Mouse (Mus musculus) heart, postnatal 14 days (tissue): ENCODE measurements around the gene Stk32c. TPM values are rescaled to one million over a fixed set of nuclear protein-coding genes. Genes with fewer than 3 reads are reported as not detected.

Experiments used
- DNase-seq, 2 experiments: peaks; one replicate each; pipeline ENCODE4 v3.0.0; 2021 to 2022
- intact Hi-C: fragments of 180-260 bp; cut with DNase I; formaldehyde crosslinking; loops from one replicate; pipeline ENCODE4 v1.15.1; 2025
- total RNA-seq, 2 experiments: library from RNA; stranded (reverse); gene quantifications; 2 replicates each; pipeline ENCODE4 v1.2.3; 2021

The Stk32c gene
- total RNA-seq, 2 experiments from 2014 or later = 1.8 to 2.7 TPM

GRCm38 (mm10) chr7:139080714-139081113 lies 132.4 kb downstream of the Stk32c start:
- DNase-seq = no peak
- intact Hi-C loops = no loop called here

- DNase-seq = no peak
- intact Hi-C loops = no loop called here
These were observed 134.0 kb downstream of the Stk32c start for GRCm38 (mm10) chr7:139079141-139079540.

GRCm38 (mm10) chr7:139078181-139078580 lies 134.9 kb downstream of the Stk32c start:
- intact Hi-C loops = no loop called here

GRCm38 (mm10) chr7:139077283-139077682 lies 135.8 kb downstream of the Stk32c start:
- intact Hi-C loops = no loop called here
- no peak for DNase-seq

More at GRCm38 (mm10) chr7:139078181-139078580, 134.9 kb downstream of the Stk32c start:
- no peak for DNase-seq

GRCm38 (mm10) chr7:139075054-139075794 lies 137.9 kb downstream of the Stk32c start:
- intact Hi-C loops = no loop called here
- no peak for DNase-seq

GRCm38 (mm10) chr7:139074189-139074588 lies 138.9 kb downstream of the Stk32c start:
- intact Hi-C loops = no loop called here

GRCm38 (mm10) chr7:139068182-139068623 lies 144.9 kb downstream of the Stk32c start:
- DNase-seq = peak; percentile 68 to 81
- intact Hi-C loops = no loop called here

More at GRCm38 (mm10) chr7:139074189-139074588, 138.9 kb downstream of the Stk32c start:
- no peak for DNase-seq

- intact Hi-C loops = no loop called here
- no peak for DNase-seq
These were observed 149.7 kb downstream of the Stk32c start for GRCm38 (mm10) chr7:139063406-139063805.

Other genes with a start within 250 kb of the Stk32c start
- gene Dpysl4, start 127.3 kb downstream of the Stk32c start, total RNA-seq = 1 to 10 TPM; 1.8 to 3.7 TPM
- gene Lrrc27, start 319 bp downstream of the Stk32c start, total RNA-seq = 10 to 100 TPM; 17.6 to 20.8 TPM
- 1 to 10 TPM; 8.7 to 9.8 TPM for gene Pwwp2b, start 35.2 kb upstream of the Stk32c start, total RNA-seq
- 100 to 1,000 TPM; 201 to 215 TPM for gene Inpp5a, start 175.8 kb upstream of the Stk32c start, total RNA-seq